Mouse (Mus musculus): Measurements from ENCODE around the gene Fkbp8.

The Fkbp8 gene

GRCm38 (mm10) chr8:70529741-70530161 lies 2.2 kb downstream of the Fkbp8 start:
- DNase-seq: no peak

GRCm38 (mm10) chr8:70530314-70530713 lies 2.8 kb downstream of the Fkbp8 start:
- no peak for DNase-seq

- DNase-seq: no peak
Measured at GRCm38 (mm10) chr8:70534281-70534680, 6.8 kb downstream of the Fkbp8 start.

- DNase-seq: no peak
Measured at GRCm38 (mm10) chr8:70535221-70535620, 7.7 kb downstream of the Fkbp8 start.

- DNase-seq: no peak
Measured at GRCm38 (mm10) chr8:70535701-70536100, 8.2 kb downstream of the Fkbp8 start.

- peak; percentile 99 for DNase-seq
Measured at GRCm38 (mm10) chr8:70538024-70538579, 10.6 kb downstream of the Fkbp8 start.

- peak; percentile 100 for DNase-seq
Measured at GRCm38 (mm10) chr8:70538633-70539076, 11.1 kb downstream of the Fkbp8 start.

- peak; percentile 100 for DNase-seq
Measured at GRCm38 (mm10) chr8:70539077-70539813, 11.7 kb downstream of the Fkbp8 start, which contains the start of gene Ell. Gene Ell (plus strand): TSS chr8:70539457.

GRCm38 (mm10) chr8:70540013-70540506 lies 12.5 kb downstream of the Fkbp8 start:
- no peak for DNase-seq

GRCm38 (mm10) chr8:70540507-70541071 lies 13.1 kb downstream of the Fkbp8 start:
- peak; percentile 97 for DNase-seq

GRCm38 (mm10) chr8:70541081-70541480 lies 13.6 kb downstream of the Fkbp8 start:
- DNase-seq: no peak

- DNase-seq: peak; percentile 98
Measured at GRCm38 (mm10) chr8:70544200-70544687, 16.7 kb downstream of the Fkbp8 start.

GRCm38 (mm10) chr8:70546412-70546811 lies 18.9 kb downstream of the Fkbp8 start:
- no peak for DNase-seq

- no peak for DNase-seq
Measured at GRCm38 (mm10) chr8:70547762-70548161, 20.2 kb downstream of the Fkbp8 start.

- DNase-seq: no peak
Measured at GRCm38 (mm10) chr8:70549412-70550184, 22.1 kb downstream of the Fkbp8 start.

- DNase-seq: no peak
Measured at GRCm38 (mm10) chr8:70551558-70552161, 24.1 kb downstream of the Fkbp8 start.

GRCm38 (mm10) chr8:70552836-70553235 lies 25.3 kb downstream of the Fkbp8 start:
- no peak for DNase-seq

- peak; percentile 98 for DNase-seq
Measured at GRCm38 (mm10) chr8:70553740-70554139, 26.2 kb downstream of the Fkbp8 start.

GRCm38 (mm10) chr8:70555079-70555747 lies 27.7 kb downstream of the Fkbp8 start:
- no peak for DNase-seq

- DNase-seq: peak; percentile 92
Measured at GRCm38 (mm10) chr8:70558334-70558733, 30.8 kb downstream of the Fkbp8 start.

- no peak for DNase-seq
Measured at GRCm38 (mm10) chr8:70558983-70559382, 31.5 kb downstream of the Fkbp8 start.

- peak; percentile 98 for DNase-seq
Measured at GRCm38 (mm10) chr8:70560096-70560495, 32.6 kb downstream of the Fkbp8 start.

Data from heart, adult 11 months (tissue).